Comparison of ENCODE assay signal across 26 mouse cellular contexts in the genomic region with DNA sequence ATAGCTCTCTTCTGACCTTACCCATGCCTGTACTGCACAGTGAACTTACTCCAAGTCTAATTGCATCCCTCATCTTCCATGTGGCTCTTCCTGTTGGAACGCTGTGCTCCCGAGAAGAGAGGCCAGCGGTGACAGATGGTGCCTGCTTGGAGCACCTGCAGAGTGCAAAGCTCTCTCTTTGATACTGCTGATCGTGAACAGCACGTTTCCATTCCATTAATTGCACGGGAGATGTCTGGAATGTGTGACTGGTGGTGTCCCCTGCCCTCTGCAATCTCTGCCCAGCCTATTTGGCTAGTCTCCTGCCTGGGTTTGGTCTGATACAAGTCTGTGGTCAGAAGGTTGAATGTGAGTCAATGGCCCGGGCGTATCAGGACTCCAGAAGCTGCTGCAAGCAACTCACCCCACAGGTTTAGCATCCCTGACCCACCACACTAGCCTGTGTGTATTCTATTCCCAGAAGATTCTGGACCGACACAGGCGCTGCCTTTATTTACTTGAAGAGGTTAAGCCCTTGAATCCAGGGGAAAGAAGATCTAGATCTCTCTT.
A peak's percentile ranks its signal among the peaks of the same experiment; 100 is the strongest.
DNase-seq lines count a peak whose midpoint lies in the region; ATAC-seq and TF ChIP-seq lines count a peak whose summit lies in the region.
"Had no signal": no experiment of that assay in that cellular context is flagged by ENCODE, and none has a peak within 500 bp of the region (broad histone marks: within the 10 kb centered on the region; RNA-seq: fewer than 3 reads in every experiment).

No protein-coding gene starts in this region.

- H3K9ac ChIP-seq in hindbrain, postnatal 0 days (replicated peaks; ENCODE audit: low read length): no peak overlapping the region
- H3K9ac ChIP-seq: embryonic facial prominence, embryonic 12.5 days; forebrain, embryonic 13.5 days; heart, embryonic 13.5 days; hindbrain, embryonic 13.5 days; limb, embryonic 13.5 days; liver, embryonic 12.5 days had no signal

- no peak overlapping the region for H3K4me2 ChIP-seq in hindbrain, postnatal 0 days (ENCODE audit: low read depth, low read length)
- H3K4me2 ChIP-seq: embryonic facial prominence, embryonic 12.5 days; forebrain, embryonic 13.5 days; heart, embryonic 13.5 days; hindbrain, embryonic 13.5 days; limb, embryonic 13.5 days; liver, embryonic 12.5 days; midbrain, embryonic 11.5 days had no signal

- no peaks in the 10 kb centered on the region for H3K9me3 ChIP-seq in hindbrain, postnatal 0 days (ENCODE audit: low read length)
- no peaks in the 10 kb centered on the region for H3K9me3 ChIP-seq in hindbrain, embryonic 10.5 days
- H3K9me3 ChIP-seq: embryonic facial prominence, embryonic 12.5 days; forebrain, embryonic 13.5 days; heart, embryonic 13.5 days; hindbrain, embryonic 13.5 days; limb, embryonic 13.5 days; liver, embryonic 12.5 days had no signal

- DNase-seq in cerebellum, adult 11 months: no peak
- peak; percentile 52 for DNase-seq in hindbrain, postnatal 0 days (ENCODE audit: low spot score)
- DNase-seq in hindbrain, embryonic 10.5 days (ENCODE audit: low spot score): no peak
- peak; percentile 22 to 29 for DNase-seq in cerebellum, adult 18-20 months
- DNase-seq in cerebellum, postnatal 14 days: peak; percentile 63 to 76
- DNase-seq in adipocyte (ENCODE audit: low spot score): no peak
- no peak for DNase-seq in adrenal gland, postnatal 25 days
- DNase-seq: gastrocnemius, postnatal 10 days; heart, adult 18-20 months; heart, postnatal 14 days; kidney, adult 9 months; kidney, postnatal 25 days; layer of hippocampus, postnatal 36 days; lung, adult 18-20 months; lung, postnatal 10 days; thymus, adult 18-20 months; thymus, postnatal 36 days had no signal

- H3K4me3 ChIP-seq in hindbrain, postnatal 0 days (ENCODE audit: low read length): no peak overlapping the region
- no peak overlapping the region for H3K4me3 ChIP-seq in hindbrain, embryonic 10.5 days
- H3K4me3 ChIP-seq: embryonic facial prominence, embryonic 12.5 days; forebrain, embryonic 13.5 days; heart, embryonic 13.5 days; hindbrain, embryonic 13.5 days; limb, embryonic 13.5 days; liver, embryonic 12.5 days had no signal

- ATAC-seq in cerebellum, adult (ENCODE audit: insufficient number of reproducible peaks, low FRiP score, low TSS enrichment): peak; percentile 28; the same call in 1 of the 2 replicates
- ATAC-seq in hindbrain, postnatal 0 days: peak; percentile 32; the same call in 1 of the 2 replicates
- ATAC-seq: forebrain, embryonic 13.5 days; intestine, embryonic 16.5 days; liver, embryonic 12.5 days had no signal

- no peaks in the 10 kb centered on the region for H3K4me1 ChIP-seq in hindbrain, postnatal 0 days (ENCODE audit: insufficient read depth, low read length)
- peaks cover 15% of the 10 kb centered on the region; the same call in 1 of the 2 replicates for H3K4me1 ChIP-seq in hindbrain, embryonic 10.5 days (replicated peaks)
- H3K4me1 ChIP-seq: heart, embryonic 13.5 days; liver, embryonic 12.5 days had no signal

- no peaks in the 10 kb centered on the region for H3K27me3 ChIP-seq in hindbrain, postnatal 0 days (ENCODE audit: insufficient read depth, low read length)
- 0 out of 2 replicates have a peak, but pooled peaks cover 3% of the 10 kb centered on the region for H3K27me3 ChIP-seq in hindbrain, embryonic 10.5 days (ENCODE audit: insufficient read depth, poor library complexity, severe bottlenecking)
- H3K27me3 ChIP-seq: embryonic facial prominence, embryonic 12.5 days; hindbrain, embryonic 13.5 days; liver, embryonic 12.5 days had no signal

- TF ChIP-seq CTCF in hindbrain, postnatal 0 days (IDR thresholded peaks at IDR 0.05; ENCODE audit: low read depth): no peak

- H3K36me3 ChIP-seq in hindbrain, postnatal 0 days (ENCODE audit: insufficient read depth, low read length): no peaks in the 10 kb centered on the region
- no peaks in the 10 kb centered on the region for H3K36me3 ChIP-seq in hindbrain, embryonic 10.5 days
- H3K36me3 ChIP-seq: embryonic facial prominence, embryonic 12.5 days; heart, embryonic 13.5 days; hindbrain, embryonic 13.5 days; limb, embryonic 13.5 days; liver, embryonic 12.5 days had no signal

- H3K27ac ChIP-seq in hindbrain, postnatal 0 days: no peak overlapping the region
- no peak overlapping the region for H3K27ac ChIP-seq in hindbrain, embryonic 10.5 days
- H3K27ac ChIP-seq: embryonic facial prominence, embryonic 12.5 days; forebrain, embryonic 13.5 days; heart, embryonic 13.5 days; hindbrain, embryonic 13.5 days; limb, embryonic 13.5 days; liver, embryonic 12.5 days had no signal

- 57% methylated on average over 10 of the region's 10 CpGs for WGBS in hindbrain, postnatal 0 days
- WGBS in hindbrain, embryonic 10.5 days: 71% methylated on average over 10 of the region's 10 CpGs

Comparison
In these comparisons a context has a peak if more than half of its experiments do, and no peak if none do; other contexts are left out.
1. DNase-seq: peak in hindbrain, postnatal 0 days (single experiment), cerebellum, adult 18-20 months (2 of 2) and cerebellum, postnatal 14 days (2 of 2); none in cerebellum, adult 11 months (single experiment), hindbrain, embryonic 10.5 days (single experiment), adipocyte (single experiment) and adrenal gland, postnatal 25 days (single experiment).